Mouse (Mus musculus): Measurements from ENCODE around the gene Lbx2.
A peak's percentile ranks its signal among the peaks of the same experiment; 100 is the strongest.

The Lbx2 gene

DNA sequence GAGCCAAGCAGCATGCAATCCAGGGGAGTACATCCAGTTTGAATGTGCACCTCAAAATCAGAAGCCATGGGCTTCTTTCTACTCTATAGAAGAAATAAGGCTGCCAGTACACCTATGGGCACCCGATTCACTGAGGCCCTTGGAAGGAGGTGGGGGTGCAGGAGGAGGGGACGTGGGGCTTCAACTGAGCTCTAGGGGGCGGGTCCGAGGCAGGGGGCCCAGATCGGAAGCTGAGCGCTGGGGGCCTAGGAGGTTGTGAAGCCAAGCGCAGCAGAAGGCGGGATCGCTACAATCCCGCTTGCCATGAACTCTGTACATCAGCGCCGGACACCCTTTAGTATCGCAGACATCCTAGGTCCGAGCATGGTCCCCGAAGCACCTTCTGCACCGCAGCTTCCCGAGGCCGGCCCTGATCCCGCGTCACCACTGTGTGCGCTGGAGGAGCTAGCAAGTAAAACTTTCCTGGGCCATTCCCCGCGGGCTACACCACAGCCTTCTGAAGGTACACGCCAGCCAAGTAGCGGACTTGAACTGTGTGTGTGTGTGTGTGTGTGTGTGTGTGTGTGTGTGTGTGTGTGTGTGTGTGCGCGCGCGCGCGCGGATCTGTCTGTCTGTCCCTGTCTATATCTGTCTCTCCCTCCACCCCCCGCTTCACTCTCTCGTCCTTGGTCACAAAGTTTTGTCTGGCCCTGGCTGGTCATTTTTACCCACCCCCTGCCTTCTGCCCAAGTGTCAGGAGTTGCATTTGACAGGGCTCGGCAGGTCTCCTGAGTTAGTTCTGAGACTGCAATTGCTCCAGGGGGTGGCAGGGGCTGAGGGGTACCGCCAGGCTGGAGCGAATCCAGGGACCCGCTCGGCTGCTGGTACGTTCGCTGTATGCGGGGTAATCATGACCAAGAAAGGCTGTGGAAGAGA lies at the start of gene Lbx2:
Lbx2 (plus strand) TSS at position 247 of the 915 bp plus-strand sequence.
- DNase-seq = no peak

GRCm38 (mm10) chr6:83037188-83037587 lies 49.0 kb upstream of the Lbx2 start:
- DNase-seq = no peak

DNA sequence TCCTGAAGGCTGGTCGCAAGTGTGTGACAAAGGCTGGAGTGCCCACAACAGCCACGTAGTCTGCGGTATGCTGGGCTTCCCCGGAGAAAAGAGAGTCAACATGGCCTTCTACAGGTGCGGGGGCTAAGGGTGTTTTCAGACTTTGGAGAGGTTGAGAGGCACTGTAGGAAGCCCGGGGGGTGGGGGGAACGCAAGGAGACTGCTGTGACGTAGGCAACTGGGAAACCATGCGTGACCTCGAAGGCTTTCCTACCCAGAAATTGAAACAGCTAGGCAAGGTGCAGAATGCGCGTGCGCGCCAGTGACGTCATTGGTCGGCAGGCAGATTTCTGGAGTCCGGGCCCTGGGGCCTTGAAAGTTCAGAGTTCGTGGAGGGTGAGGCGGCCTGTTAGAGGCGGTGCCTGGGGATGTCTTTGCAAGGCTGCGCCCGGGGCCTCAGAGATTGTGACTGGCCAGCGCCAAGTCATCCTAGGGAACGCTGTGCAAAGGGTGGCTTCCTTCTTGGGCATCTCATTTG lies 47.6 kb upstream of the Lbx2 start:
- peak; percentile 87 to 90 for DNase-seq

- DNase-seq = no peak
Observed at GRCm38 (mm10) chr6:83040601-83041000, 45.6 kb upstream of the Lbx2 start.

GRCm38 (mm10) chr6:83043561-83043960 lies 42.6 kb upstream of the Lbx2 start:
- DNase-seq = no peak

- DNase-seq = no peak
Observed at GRCm38 (mm10) chr6:83043993-83044392, 42.2 kb upstream of the Lbx2 start.

DNA sequence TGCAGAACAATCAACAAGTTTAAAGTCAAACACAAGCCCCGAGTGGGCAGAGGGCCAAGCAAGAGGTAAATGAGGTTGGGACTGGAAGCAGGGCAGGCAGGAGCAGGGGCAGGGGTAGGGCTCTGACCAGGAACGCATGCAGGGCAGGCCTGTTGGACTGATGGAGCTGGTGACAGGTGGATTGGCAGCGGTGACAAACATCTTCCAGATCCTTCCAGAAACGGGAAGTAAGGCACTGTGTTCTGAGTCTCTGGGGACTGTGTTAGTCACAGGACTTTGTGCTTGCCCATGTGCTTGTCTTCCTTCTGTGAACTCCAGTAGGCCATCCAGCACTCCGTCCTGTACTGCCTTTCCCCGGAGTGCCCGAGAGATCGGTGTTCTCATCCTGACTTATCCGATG lies 41.4 kb upstream of the Lbx2 start:
- DNase-seq = no peak

DNA sequence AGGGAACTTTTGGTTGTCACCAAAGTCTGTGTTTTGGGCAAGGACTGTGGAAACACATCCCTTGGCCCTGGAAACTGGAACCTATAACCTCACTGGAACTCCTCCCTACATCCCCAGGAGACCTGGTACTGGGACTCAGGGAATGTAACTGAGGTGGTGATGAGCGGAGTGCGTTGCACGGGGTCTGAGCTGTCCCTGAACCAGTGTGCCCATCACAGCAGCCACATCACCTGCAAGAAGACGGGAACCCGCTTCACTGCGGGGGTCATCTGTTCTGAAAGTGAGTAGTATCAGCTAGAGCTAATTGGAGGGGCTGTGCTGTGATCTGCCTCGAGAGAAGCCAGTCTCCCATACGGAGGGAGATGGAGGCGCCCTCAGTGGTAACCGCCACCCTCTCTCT lies 36.8 kb upstream of the Lbx2 start:
- DNase-seq = no peak

- DNase-seq = peak in 1 of 2 experiments; percentile 41
Observed at GRCm38 (mm10) chr6:83053136-83053960, 32.8 kb upstream of the Lbx2 start.

DNA sequence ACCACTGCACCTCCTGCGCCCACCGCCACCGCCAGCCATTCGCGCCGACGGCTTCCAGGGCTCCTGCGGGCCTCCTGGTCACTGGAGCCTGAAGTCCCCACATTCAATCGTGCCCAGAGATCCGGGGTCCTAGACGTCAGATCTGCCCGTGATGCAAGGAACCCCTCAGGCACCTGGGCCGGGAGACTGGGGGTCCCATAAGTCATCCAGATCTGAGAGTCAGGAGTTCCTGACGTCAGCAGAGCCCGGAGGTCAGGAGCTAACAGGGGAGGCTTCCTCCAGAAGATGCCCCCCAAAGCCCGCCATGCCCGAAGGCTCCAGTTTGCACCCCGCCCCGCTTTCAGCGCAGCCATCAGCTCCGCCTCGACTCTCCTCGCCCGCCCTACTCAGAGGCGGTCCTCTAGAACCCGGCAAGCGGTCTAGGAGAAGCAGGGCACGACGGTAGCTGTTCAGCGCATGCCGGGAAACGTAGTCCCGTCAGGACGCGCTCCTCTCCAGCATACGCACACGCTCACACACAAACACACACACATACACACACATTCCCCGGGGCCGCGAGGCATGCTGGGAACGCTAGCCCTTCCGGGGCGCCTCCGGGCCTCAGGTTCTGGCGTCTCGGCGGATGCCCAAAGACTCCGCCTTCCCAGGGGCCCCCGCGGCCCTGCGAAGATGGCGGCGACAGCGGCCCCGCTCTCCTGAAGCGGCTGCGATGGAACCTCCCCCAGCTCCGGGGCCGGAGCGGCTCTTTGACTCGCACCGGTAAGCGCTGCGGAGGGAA lies 31.9 kb upstream of the Lbx2 start, which contains the start of gene Aup1:
Aup1 (plus strand) TSS at position 448 of the 778 bp plus-strand sequence.
- DNase-seq = peak; percentile 97

GRCm38 (mm10) chr6:83054871-83055431 lies 31.2 kb upstream of the Lbx2 start, which contains the start of gene Htra2:
Htra2 (minus strand) TSS chr6:83055273.
- DNase-seq = no peak

DNA sequence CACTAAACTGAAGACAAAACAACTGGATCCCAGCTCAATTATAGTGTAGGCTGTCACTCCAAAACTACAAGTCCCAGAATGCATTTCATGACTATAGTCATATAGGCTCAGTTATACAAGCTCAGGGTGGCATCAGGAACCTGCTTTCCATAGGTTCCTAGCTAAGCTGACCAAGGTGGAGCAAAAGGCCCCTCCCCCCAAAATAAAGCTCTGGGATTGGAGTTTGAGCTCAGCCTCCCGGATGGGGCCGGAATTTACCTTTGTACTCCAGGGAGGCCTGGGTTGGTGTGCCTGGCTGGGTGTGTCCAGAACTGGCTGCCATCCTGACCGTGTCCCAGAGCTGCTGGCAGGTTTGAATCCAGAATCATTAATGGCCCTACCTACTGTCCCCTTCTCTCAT lies 28.4 kb upstream of the Lbx2 start, which contains the start of gene Dqx1:
Dqx1 (plus strand) TSS at position 55 of the 400 bp plus-strand sequence.
- no peak for DNase-seq

- DNase-seq = no peak
Observed at GRCm38 (mm10) chr6:83058725-83059124, 27.4 kb upstream of the Lbx2 start.

DNA sequence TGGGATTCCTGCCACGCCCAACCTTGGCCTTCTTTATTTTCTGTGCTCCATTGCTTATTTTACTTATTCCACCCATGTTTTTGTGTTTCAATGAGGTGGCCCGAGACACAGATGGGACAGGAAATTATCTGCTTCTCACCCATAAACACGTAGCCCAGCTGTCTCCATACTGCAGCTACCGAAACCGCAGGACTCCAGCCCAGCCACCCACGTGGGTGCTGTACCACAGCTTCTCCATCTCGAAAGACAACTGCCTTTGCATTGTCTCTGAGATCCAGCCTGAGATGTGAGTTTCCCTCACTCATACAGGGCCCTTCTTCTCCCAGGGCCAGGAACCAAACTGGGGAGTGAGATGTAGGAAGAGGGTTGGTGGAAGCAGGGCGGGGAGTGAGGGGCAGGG lies 20.2 kb upstream of the Lbx2 start:
- no peak for DNase-seq

- no peak for DNase-seq
Observed at GRCm38 (mm10) chr6:83066441-83066840, 19.7 kb upstream of the Lbx2 start.

GRCm38 (mm10) chr6:83068221-83068620 lies 17.9 kb upstream of the Lbx2 start:
- no peak for DNase-seq

- DNase-seq = no peak
Observed at GRCm38 (mm10) chr6:83068706-83069487, 17.3 kb upstream of the Lbx2 start.

DNA sequence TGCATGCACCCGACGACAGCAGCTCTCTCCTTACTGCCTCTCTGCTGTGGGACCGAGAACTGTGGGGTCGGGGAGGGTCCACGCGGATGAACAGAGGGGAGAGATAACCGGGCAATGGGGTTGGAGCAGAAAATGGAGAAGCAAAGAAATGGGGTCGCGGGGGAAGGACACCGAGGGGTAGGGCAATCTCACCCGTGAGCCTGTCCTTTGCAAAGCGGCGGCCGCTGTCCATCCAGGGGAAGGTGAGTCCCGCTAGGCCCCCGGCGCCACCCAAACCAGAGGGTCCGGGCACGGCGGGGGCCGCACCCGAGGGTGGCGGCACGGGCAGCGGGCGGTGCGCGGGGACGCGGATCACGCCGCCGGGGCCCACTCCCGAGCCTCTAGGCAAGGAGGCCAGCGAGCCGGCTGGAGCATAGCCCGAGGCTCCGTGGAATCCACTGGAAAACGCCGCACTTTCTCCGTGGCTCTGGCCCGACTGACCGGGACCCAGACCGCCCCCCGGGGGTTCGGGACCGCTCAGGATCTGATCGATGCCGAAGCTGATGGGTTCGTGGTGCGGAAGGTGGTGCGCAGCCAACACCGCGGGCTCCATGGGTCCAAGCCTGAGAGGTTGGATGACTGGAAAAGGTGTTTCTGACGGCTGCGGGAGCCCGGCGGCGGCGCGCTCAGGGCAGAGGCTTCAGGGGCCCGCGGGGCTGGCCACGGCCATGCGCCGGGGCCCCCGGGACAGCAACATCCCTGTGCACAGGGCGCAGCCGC lies 16.5 kb upstream of the Lbx2 start:
- no peak for DNase-seq

GRCm38 (mm10) chr6:83070247-83070310 lies 16.1 kb upstream of the Lbx2 start, which contains the start of gene Tlx2:
Tlx2 (minus strand) TSS chr6:83070293.
- peak in 1 of 2 experiments; percentile 34 for DNase-seq

DNA sequence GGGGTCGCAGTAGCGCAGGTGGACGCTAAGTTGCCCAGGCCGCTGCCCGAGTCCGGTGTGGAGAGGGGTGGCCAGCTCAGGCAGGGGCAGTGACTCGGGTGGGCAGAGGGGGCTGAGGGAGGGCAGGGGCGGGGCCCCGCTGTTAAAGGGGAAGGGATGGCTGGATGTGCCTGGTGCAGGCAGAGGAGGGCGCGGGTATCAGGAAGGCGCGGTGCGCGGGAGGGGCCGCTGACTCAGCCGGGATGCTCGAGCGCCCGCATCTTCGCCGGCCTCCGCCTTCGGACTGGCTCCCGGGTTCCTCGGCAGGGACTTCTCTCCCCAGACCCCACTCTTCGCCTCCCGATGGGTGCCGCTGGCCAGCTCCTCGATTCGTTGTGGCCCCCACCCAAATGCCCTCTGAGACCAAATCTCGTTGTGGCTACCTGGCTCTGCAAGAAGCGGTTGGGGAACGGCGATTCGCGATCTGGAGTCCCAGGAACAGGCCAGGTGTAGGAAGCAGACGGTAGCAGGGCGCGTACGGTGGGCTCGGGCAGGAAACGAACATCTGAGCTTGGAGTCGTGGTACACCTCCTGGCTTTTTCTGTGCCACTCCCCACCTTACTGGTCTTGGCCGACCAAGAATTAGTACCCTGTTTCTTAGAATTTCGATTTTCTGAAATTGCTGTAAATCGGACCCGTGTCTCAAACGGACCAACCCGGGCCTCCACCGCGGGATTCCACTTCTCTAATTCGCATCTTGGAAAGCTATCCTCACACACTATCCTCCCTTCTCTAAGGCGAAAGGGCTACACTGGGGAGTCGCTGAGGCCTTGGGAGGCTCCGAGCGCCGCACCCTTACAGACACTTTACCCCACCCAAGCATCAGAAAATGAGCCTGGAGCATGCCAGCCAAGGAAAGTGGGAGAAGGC lies 15.6 kb upstream of the Lbx2 start:
- peak in 1 of 2 experiments; percentile 58 for DNase-seq

All from cerebellum, adult 18-20 months (tissue).